Mouse (Mus musculus) heart, postnatal 0 days (tissue): ENCODE data around the gene Prss2.

Experiments used
- CTCF ChIP-seq: IDR thresholded peaks from 2 replicates; pipeline ENCODE4 v1.5.1; 2016; ENCODE audit warnings: antibody characterized with exemption, control low read depth, low read depth
- EP300 ChIP-seq: IDR thresholded peaks from 2 replicates; pipeline ENCODE4 v1.6.1; 2016; ENCODE audit warnings: antibody characterized with exemption, low read depth

DNA sequence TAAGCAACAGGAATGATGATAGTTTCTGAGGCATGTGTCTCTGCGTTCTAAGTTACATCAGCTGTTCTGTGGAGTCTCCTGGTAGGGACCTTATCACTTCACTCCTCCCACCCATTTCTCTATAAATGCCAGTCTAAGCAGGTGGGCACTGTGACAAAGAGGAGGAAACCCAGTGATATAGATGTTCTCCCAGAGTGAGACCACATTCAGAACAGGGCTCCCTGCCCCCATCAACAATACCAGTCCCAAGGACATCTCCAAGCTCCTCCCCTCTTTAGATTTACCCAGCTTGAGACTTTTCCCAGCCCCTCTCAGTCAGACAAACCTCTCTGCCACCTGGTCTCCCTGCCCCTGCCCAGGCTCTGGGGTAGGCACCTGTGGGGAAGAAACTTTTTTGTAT is 20.2 kb downstream of the Prss2 start:
- TF ChIP-seq CTCF, result no peak
- no peak for TF ChIP-seq EP300
